Mouse (Mus musculus): ENCODE measurements around the gene Dok1.

The Dok1 gene

GRCm38 (mm10) chr6:83033249-83034185 is at the start of gene Dok1, which contains the start of gene Loxl3:
Gene Dok1, minus strand, starts transcription at chr6:83033471.
Gene Loxl3, plus strand, starts transcription at chr6:83034173.
- peak; percentile 62 for DNase-seq (ENCODE audit: low read depth, low spot score)

GRCm38 (mm10) chr6:83080210-83080609 is 46.9 kb upstream of the Dok1 start:
- no peak for DNase-seq (ENCODE audit: low read depth, low spot score)

- DNase-seq (ENCODE audit: low read depth, low spot score) = peak; percentile 99
Observed at GRCm38 (mm10) chr6:83078324-83078858, 45.1 kb upstream of the Dok1 start.

GRCm38 (mm10) chr6:83077630-83078323 is 44.5 kb upstream of the Dok1 start, which contains the start of gene Pcgf1:
Gene Pcgf1, plus strand, starts transcription at chr6:83077869.
- DNase-seq (ENCODE audit: low read depth, low spot score) = no peak

- DNase-seq (ENCODE audit: low read depth, low spot score) = no peak
Observed at GRCm38 (mm10) chr6:83074979-83075378, 41.7 kb upstream of the Dok1 start.

GRCm38 (mm10) chr6:83071220-83071619 is 37.9 kb upstream of the Dok1 start:
- DNase-seq (ENCODE audit: low read depth, low spot score) = no peak

- no peak for DNase-seq (ENCODE audit: low read depth, low spot score)
Observed at GRCm38 (mm10) chr6:83070311-83071219, 37.3 kb upstream of the Dok1 start.

- no peak for DNase-seq (ENCODE audit: low read depth, low spot score)
Observed at GRCm38 (mm10) chr6:83070247-83070310, 36.8 kb upstream of the Dok1 start, which contains the start of gene Tlx2. Gene Tlx2, minus strand, starts transcription at chr6:83070293.

GRCm38 (mm10) chr6:83069488-83070246 is 36.4 kb upstream of the Dok1 start:
- DNase-seq (ENCODE audit: low read depth, low spot score) = no peak

- no peak for DNase-seq (ENCODE audit: low read depth, low spot score)
Observed at GRCm38 (mm10) chr6:83068706-83069487, 35.6 kb upstream of the Dok1 start.

GRCm38 (mm10) chr6:83068221-83068620 is 35.0 kb upstream of the Dok1 start:
- DNase-seq (ENCODE audit: low read depth, low spot score) = no peak

GRCm38 (mm10) chr6:83066441-83066840 is 33.2 kb upstream of the Dok1 start:
- no peak for DNase-seq (ENCODE audit: low read depth, low spot score)

GRCm38 (mm10) chr6:83065995-83066394 is 32.7 kb upstream of the Dok1 start:
- DNase-seq (ENCODE audit: low read depth, low spot score) = no peak

GRCm38 (mm10) chr6:83058725-83059124 is 25.5 kb upstream of the Dok1 start:
- no peak for DNase-seq (ENCODE audit: low read depth, low spot score)

GRCm38 (mm10) chr6:83057790-83058189 is 24.5 kb upstream of the Dok1 start, which contains the start of gene Dqx1:
Gene Dqx1, plus strand, starts transcription at chr6:83057844.
- no peak for DNase-seq (ENCODE audit: low read depth, low spot score)

GRCm38 (mm10) chr6:83054871-83055431 is 21.7 kb upstream of the Dok1 start, which contains the start of gene Htra2:
Gene Htra2, minus strand, starts transcription at chr6:83055273.
- no peak for DNase-seq (ENCODE audit: low read depth, low spot score)

GRCm38 (mm10) chr6:83054074-83054851 is 21.0 kb upstream of the Dok1 start, which contains the start of gene Aup1:
Gene Aup1, plus strand, starts transcription at chr6:83054521.
- DNase-seq (ENCODE audit: low read depth, low spot score) = peak; percentile 95

GRCm38 (mm10) chr6:83053136-83053960 is 20.1 kb upstream of the Dok1 start:
- DNase-seq (ENCODE audit: low read depth, low spot score) = no peak

Data from embryo, embryonic 11.5 days (tissue).